15 mouse cellular contexts compared by ENCODE assay signal in the genomic region with DNA sequence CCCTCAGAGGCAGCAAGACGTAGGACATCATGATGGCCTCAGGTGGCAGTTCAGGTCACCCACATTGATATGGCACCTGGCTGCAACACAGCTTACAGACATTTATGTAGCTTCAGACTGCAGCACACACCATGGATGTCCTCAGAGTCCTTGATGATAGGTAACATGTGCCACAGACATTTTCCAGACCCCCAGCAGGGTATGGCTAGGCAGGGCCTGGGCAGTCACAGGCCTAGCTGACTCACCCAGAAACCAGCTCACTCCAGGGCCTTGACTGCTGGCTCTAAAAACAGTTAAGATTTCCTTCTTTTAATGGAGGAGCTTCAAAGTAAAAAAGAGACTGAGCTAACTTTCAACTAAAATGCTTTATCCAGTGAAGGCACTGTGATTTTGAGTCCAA.
"Had no signal": no experiment of that assay in that cellular context is flagged by ENCODE, and none has a peak within 500 bp of the region (broad histone marks: within the 10 kb centered on the region; RNA-seq: fewer than 3 reads in every experiment).

No protein-coding gene starts in this region.

- DNase-seq: lung, adult 2 months; lung, postnatal 36 days; retina, postnatal 1 day; right cerebral cortex, postnatal 4 days; spleen, adult 18-20 months; thymus, adult 18-20 months; thymus, postnatal 14 days had no signal

- H3K27me3 ChIP-seq: liver, embryonic 15.5 days; midbrain, embryonic 15.5 days; neural tube, embryonic 12.5 days had no signal

- ATAC-seq: lung, postnatal 0 days; midbrain, embryonic 15.5 days had no signal

- H3K4me2 ChIP-seq: liver, embryonic 11.5 days; liver, embryonic 15.5 days; midbrain, embryonic 11.5 days; midbrain, embryonic 15.5 days; neural tube, embryonic 12.5 days had no signal

- H3K4me1 ChIP-seq: limb, embryonic 10.5 days; liver, embryonic 15.5 days; midbrain, embryonic 15.5 days; neural tube, embryonic 12.5 days had no signal

- H3K27ac ChIP-seq: kidney, postnatal 0 days; limb, embryonic 10.5 days; liver, embryonic 15.5 days; midbrain, embryonic 15.5 days; neural tube, embryonic 12.5 days had no signal

- H3K36me3 ChIP-seq: limb, embryonic 10.5 days; liver, embryonic 15.5 days; midbrain, embryonic 15.5 days; neural tube, embryonic 12.5 days had no signal

- H3K9me3 ChIP-seq: limb, embryonic 10.5 days; liver, embryonic 15.5 days; midbrain, embryonic 15.5 days; neural tube, embryonic 12.5 days had no signal

- H3K4me3 ChIP-seq: limb, embryonic 10.5 days; liver, embryonic 15.5 days; midbrain, embryonic 15.5 days; neural tube, embryonic 12.5 days had no signal

- H3K9ac ChIP-seq: liver, embryonic 15.5 days; midbrain, embryonic 15.5 days; neural tube, embryonic 12.5 days had no signal
